Mouse (Mus musculus) bone marrow, adult 2 months (tissue): ENCODE results near the gene Nr3c2. TPM values are rescaled to one million over a fixed set of nuclear protein-coding genes. Genes with fewer than 3 reads are reported as not detected.

ENCODE experiments used
- H3K27ac ChIP-seq: fragments of 200-500 bp; 2 replicates; pipeline ENCODE4 v1.5.1; 2012; ENCODE audit warnings: low read depth, mild to moderate bottlenecking, control low read depth, inconsistent platforms, low read length; ENCODE audit not compliant: control insufficient read depth, poor library complexity, insufficient read depth
- H3K4me1 ChIP-seq: fragments of 200-500 bp; 2 replicates; pipeline ENCODE4 v1.6.1; 2011; ENCODE audit warnings: low read length; ENCODE audit not compliant: control insufficient read depth, insufficient read depth
- H3K4me3 ChIP-seq: fragments of 200-500 bp; replicated peaks from 2 replicates; pipeline ENCODE3; 2011; ENCODE audit warnings: mild to moderate bottlenecking, low read depth, low read length, control low read depth; ENCODE audit not compliant: control insufficient read depth
- CTCF ChIP-seq: fragments of 200-500 bp; IDR thresholded peaks from 2 replicates; pipeline ENCODE4 v1.5.1; 2011; ENCODE audit warnings: low read length, control low read depth; ENCODE audit not compliant: control insufficient read depth, insufficient read depth
- POLR2A ChIP-seq: fragments of 200-500 bp; IDR thresholded peaks from 2 replicates; pipeline ENCODE4 v1.6.1; 2011; ENCODE audit warnings: low read depth, mild to moderate bottlenecking, control low read depth, low read length, borderline replicate concordance; ENCODE audit not compliant: control insufficient read depth
- WGBS: fragments of 180-500 bp; shearing (Covaris S2); methylation state at CpG from one replicate; pipeline ENCODE4 v1.1.7; 2018; 5-methylcytosine and 5-hydroxymethylcytosine counted together
- polyA plus RNA-seq: library from polyadenylated mRNA; stranded (reverse); fragments of >200 nt; gene quantifications from 2 replicates; pipeline ENCODE4 v1.2.4, GENCODE M21; 2011; ENCODE audit warnings: low replicate concordance; ENCODE audit not compliant: missing spikeins, insufficient read depth, insufficient read length

Nr3c2 gene
- polyA plus RNA-seq, 1 experiment, result 0.62 TPM

- Histone ChIP-seq H3K4me1 (no peaks in the 10 kb centered on the region), H3K27ac (no peak overlapping the region), H3K4me3 (no peak overlapping the region)
- WGBS, result 40% methylated on average over 3 of the region's 3 CpGs
- TF ChIP-seq CTCF, result no peak
- no peak for TF ChIP-seq POLR2A
Observed at GRCm38 (mm10) chr8:77154496-77154895, 255.3 kb downstream of the Nr3c2 start.

GRCm38 (mm10) chr8:77169320-77169719 lies 270.1 kb downstream of the Nr3c2 start:
- Histone ChIP-seq H3K4me3 (no peak overlapping the region), H3K4me1 (no peaks in the 10 kb centered on the region), H3K27ac (no peak overlapping the region)
- WGBS, result 83% methylated on average over 6 of the region's 6 CpGs
- TF ChIP-seq CTCF (no peak), POLR2A (no peak)

- TF ChIP-seq CTCF (no peak), POLR2A (no peak)
Observed at GRCm38 (mm10) chr8:77169757-77170438, 270.7 kb downstream of the Nr3c2 start.

GRCm38 (mm10) chr8:77170439-77170759 lies 271.2 kb downstream of the Nr3c2 start:
- Histone ChIP-seq H3K27ac (no peak overlapping the region), H3K4me1 (no peaks in the 10 kb centered on the region), H3K4me3 (no peak overlapping the region)
- 83% methylated on average over 4 of the region's 4 CpGs for WGBS
- no peak for TF ChIP-seq POLR2A
- TF ChIP-seq CTCF, result no peak

More at GRCm38 (mm10) chr8:77169757-77170438, 270.7 kb downstream of the Nr3c2 start:
- WGBS, result 51% methylated on average over 4 of the region's 4 CpGs
- Histone ChIP-seq H3K4me1 (no peaks in the 10 kb centered on the region), H3K27ac (no peak overlapping the region), H3K4me3 (no peak overlapping the region)

GRCm38 (mm10) chr8:77173075-77173657 lies 273.9 kb downstream of the Nr3c2 start:
- Histone ChIP-seq H3K4me3 (no peak overlapping the region), H3K27ac (no peak overlapping the region), H3K4me1 (no peaks in the 10 kb centered on the region)
- WGBS, result 77% methylated on average over 12 of the region's 12 CpGs
- TF ChIP-seq POLR2A (no peak), CTCF (no peak)

- 72% methylated on average over 3 of the region's 3 CpGs for WGBS
Observed at GRCm38 (mm10) chr8:77173736-77174135, 274.5 kb downstream of the Nr3c2 start.

GRCm38 (mm10) chr8:77175471-77175870 lies 276.2 kb downstream of the Nr3c2 start:
- H3K4me3 ChIP-seq, result no peak overlapping the region
- WGBS, result 78% methylated on average over 4 of the region's 4 CpGs
- no peak for TF ChIP-seq POLR2A
- no peak for TF ChIP-seq CTCF
- no peaks in the 10 kb centered on the region for H3K4me1 ChIP-seq
- no peak overlapping the region for H3K27ac ChIP-seq

More at GRCm38 (mm10) chr8:77173736-77174135, 274.5 kb downstream of the Nr3c2 start:
- Histone ChIP-seq H3K27ac (no peak overlapping the region), H3K4me3 (no peak overlapping the region), H3K4me1 (no peaks in the 10 kb centered on the region)
- TF ChIP-seq CTCF, result no peak
- TF ChIP-seq POLR2A, result no peak

- WGBS, result 91% methylated on average over 4 of the region's 4 CpGs
- H3K27ac ChIP-seq, result no peak overlapping the region
- H3K4me1 ChIP-seq, result no peaks in the 10 kb centered on the region
- no peak overlapping the region for H3K4me3 ChIP-seq
- TF ChIP-seq CTCF (no peak), POLR2A (no peak)
Observed at GRCm38 (mm10) chr8:77176343-77176742, 277.1 kb downstream of the Nr3c2 start.

GRCm38 (mm10) chr8:77185816-77186215 lies 286.6 kb downstream of the Nr3c2 start:
- no peak overlapping the region for H3K27ac ChIP-seq
- 88% methylated on average over 28 of the region's 28 CpGs for WGBS
- no peaks in the 10 kb centered on the region for H3K4me1 ChIP-seq
- no peak overlapping the region for H3K4me3 ChIP-seq
- TF ChIP-seq CTCF, result no peak
- TF ChIP-seq POLR2A, result no peak
